Mouse (Mus musculus) brain, adult 2 months (tissue): ENCODE measurements at regions not wholly inside any gene's neighbourhood (a gene's known extent, or its start where the extent isn't known, plus 50 kb on each side); places are given as distances from the start of the nearest gene placed in this dataset.
A peak's percentile ranks its signal among the peaks of the same experiment; 100 is the strongest.

Source experiments
- DNase-seq: peaks from one replicate; pipeline ENCODE4 v3.0.0; 2011; ENCODE audit warnings: low read depth, low spot score

GRCm38 (mm10) chr11:43091046-43091445 lies 55.5 kb downstream of the Gm9972 start:
- DNase-seq, result no peak

- peak; percentile 81 for DNase-seq
Observed at GRCm38 (mm10) chr11:43092126-43092920, 56.8 kb downstream of the Gm9972 start.

GRCm38 (mm10) chr11:43092980-43093379 lies 56.7 kb upstream of the Atp10b start:
- peak; percentile 50 for DNase-seq

GRCm38 (mm10) chr11:43096003-43096402 lies 53.7 kb upstream of the Atp10b start:
- peak; percentile 75 for DNase-seq

GRCm38 (mm10) chr11:43098795-43099425 lies 50.8 kb upstream of the Atp10b start:
- DNase-seq, result peak; percentile 76
